19 mouse cellular contexts compared by ENCODE assay signal in genomic region chr19:23071000-23071399, GRCm38 (mm10).
DNase-seq lines count a peak whose midpoint lies in the region; TF ChIP-seq lines count a peak whose summit lies in the region.
"Had no signal": no experiment of that assay in that cellular context is flagged by ENCODE, and none has a peak within 500 bp of the region (broad histone marks: within the 10 kb centered on the region; RNA-seq: fewer than 3 reads in every experiment).

No protein-coding gene starts in this region.

- intact Hi-C loops in heart, postnatal 36 days (cut with DNase I), result no loop called here

- peak; percentile 84 for DNase-seq in heart, adult 11 months
- DNase-seq in heart, postnatal 36 days, result no peak
- DNase-seq in ES-E14 (ENCODE audit: low read depth, low spot score) (no peak), R1 (ENCODE audit: low read depth, low spot score) (peak; percentile 58)
- DNase-seq in urinary bladder, postnatal 4 days (ENCODE audit: low spot score in 2 of 2), result no peak
- no peak for DNase-seq in right cerebral cortex, postnatal 4 days
- DNase-seq: adrenal gland, adult 2 months; adrenal gland, adult 8-10 months; adrenal gland, postnatal 10 days; adrenal gland, postnatal 14 days; adrenal gland, postnatal 25 days; adrenal gland, postnatal 36 days; B cell, adult 2 months; cerebellum, adult 11 months; cerebellum, adult 11-12 months; cerebellum, adult 18-20 months; cerebellum, adult 2 months; cerebellum, adult 8-10 months had no signal

- H3K9me3 ChIP-seq in ES-E14 (ENCODE audit: control insufficient read depth, insufficient read depth, low read depth, low read length), result no peaks in the 10 kb centered on the region
- H3K9me3 ChIP-seq: G1E had no signal

- 0 out of 4 replicates have a peak, but pooled peaks cover 0 to 6% of the 10 kb centered on the region in 2 experiments for H3K4me1 ChIP-seq in ES-E14 (ENCODE audit: control insufficient read depth in 2 of 2, insufficient read depth in 2 of 2, low read length in 2 of 2, poor library complexity in 1 of 2)

- no peak overlapping the region for H3K4me3 ChIP-seq in ES-E14 (ENCODE audit: insufficient read depth in 1 of 2, low read depth in 1 of 2, low read length in 2 of 2, poor library complexity in 1 of 2, severe bottlenecking in 1 of 2)

- H3K36me3 ChIP-seq in ES-E14 (ENCODE audit: control insufficient read depth, insufficient read depth, low read length, poor library complexity, severe bottlenecking), result no peaks in the 10 kb centered on the region
- H3K36me3 ChIP-seq: G1E had no signal

- H3K27ac ChIP-seq in ES-E14 (ENCODE audit: insufficient read depth, low read depth, low read length, poor library complexity, severe bottlenecking), result no peak overlapping the region

- in situ Hi-C loops in ES-E14 (cut with MboI; ENCODE audit: low sequenced_read_pairs in 2 of 2, unreplicated experiment in 2 of 2), result no loop called here

- H3K9ac ChIP-seq in ES-E14 (ENCODE audit: insufficient read depth, low read depth, low read length, poor library complexity, severe bottlenecking), result no peak overlapping the region

TF ChIP-seq in ES-E14, 5 proteins besides CTCF, POLR2A, EP300 and RAD21:
- no peak for TF ChIP-seq ZC3H11A (IDR thresholded peaks at IDR 0.05; ENCODE audit: borderline replicate concordance, low read depth, low read length)
- TF ChIP-seq ZNF384 (IDR thresholded peaks at IDR 0.05; ENCODE audit: low read depth, low read length), result peak; percentile 85
- no peak for TF ChIP-seq MAFK (IDR thresholded peaks at IDR 0.05; ENCODE audit: insufficient read depth, low read depth, low read length)
- no peak for TF ChIP-seq CHD2 (IDR thresholded peaks at IDR 0.05; ENCODE audit: low read depth, low read length)

Comparison
In these comparisons a context has a peak if more than half of its experiments do, and no peak if none do; other contexts are left out.
1. DNase-seq: peak in heart, adult 11 months (single experiment) and R1 (single experiment); none in heart, postnatal 36 days (0 of 2), ES-E14 (single experiment), urinary bladder, postnatal 4 days (0 of 2) and right cerebral cortex, postnatal 4 days (single experiment).